Mouse (Mus musculus) thymus, postnatal 4 days (tissue): Measurements from ENCODE around the gene Fbxo47.
A peak's percentile ranks its signal among the peaks of the same experiment; 100 is the strongest.

Experiments
- DNase-seq: peaks from one replicate; pipeline ENCODE4 v3.0.0; 2021

Gene Fbxo47

GRCm38 (mm10) chr11:97810356-97810755 is 73.6 kb downstream of the Fbxo47 start:
- no peak for DNase-seq

- DNase-seq, result no peak
Measured at GRCm38 (mm10) chr11:97809235-97810121, 74.5 kb downstream of the Fbxo47 start.

GRCm38 (mm10) chr11:97808621-97809234 is 75.2 kb downstream of the Fbxo47 start:
- DNase-seq, result no peak

- peak; percentile 71 for DNase-seq
Measured at GRCm38 (mm10) chr11:97808093-97808492, 75.9 kb downstream of the Fbxo47 start.

- DNase-seq, result no peak
Measured at GRCm38 (mm10) chr11:97807626-97808025, 76.3 kb downstream of the Fbxo47 start.

GRCm38 (mm10) chr11:97806613-97806964 is 77.4 kb downstream of the Fbxo47 start:
- DNase-seq, result no peak

- DNase-seq, result no peak
Measured at GRCm38 (mm10) chr11:97805662-97806612, 78.0 kb downstream of the Fbxo47 start.

- no peak for DNase-seq
Measured at GRCm38 (mm10) chr11:97804841-97805661, 78.9 kb downstream of the Fbxo47 start.

- no peak for DNase-seq
Measured at GRCm38 (mm10) chr11:97803847-97804246, 80.1 kb downstream of the Fbxo47 start.
